ENCODE assay signal across 29 mouse cellular contexts in genomic region chr3:116889358-116889757, GRCm38 (mm10). TPM values are rescaled to one million over a fixed set of nuclear protein-coding genes. Genes with fewer than 3 reads are reported as not detected.
DNase-seq lines count a peak whose midpoint lies in the region; ATAC-seq lines count a peak whose summit lies in the region.
"Had no signal": no experiment of that assay in that cellular context is flagged by ENCODE, and none has a peak within 500 bp of the region (broad histone marks: within the 10 kb centered on the region; RNA-seq: fewer than 3 reads in every experiment).

No protein-coding gene starts in this region.

- no peak overlapping the region for H3K9ac ChIP-seq in heart, embryonic 15.5 days
- H3K9ac ChIP-seq: embryonic facial prominence, embryonic 13.5 days; embryonic facial prominence, embryonic 15.5 days; forebrain, embryonic 12.5 days had no signal

- no peaks in the 10 kb centered on the region for H3K27me3 ChIP-seq in heart, embryonic 15.5 days
- H3K27me3 ChIP-seq: CH12.LX; embryonic facial prominence, embryonic 13.5 days; embryonic facial prominence, embryonic 15.5 days; forebrain, embryonic 12.5 days; Patski had no signal

- no peak overlapping the region for H3K4me3 ChIP-seq in heart, embryonic 15.5 days
- H3K4me3 ChIP-seq: embryonic facial prominence, embryonic 13.5 days; embryonic facial prominence, embryonic 15.5 days; erythroblast, embryonic 14.5 days; forebrain, embryonic 10.5 days; forebrain, embryonic 12.5 days had no signal

- 70% methylated on average over 7 of the region's 7 CpGs for whole genome bisulfite sequencing in heart, embryonic 15.5 days

- DNase-seq in frontal cortex, postnatal 25 days (ENCODE audit: low spot score in 2 of 2): no peak
- DNase-seq in heart, postnatal 36 days: no peak
- peak; percentile 7 for DNase-seq in right cerebral cortex, postnatal 14 days
- no peak for DNase-seq in right cerebral cortex, postnatal 25 days
- DNase-seq: adrenal gland, adult 8-10 months; adrenal gland, postnatal 14 days; adrenal gland, postnatal 36 days; B cell, adult 2 months; cerebellum, adult 11 months; cerebellum, adult 18-20 months; cerebellum, adult 8-10 months; cerebellum, adult 9-11 months; cerebellum, postnatal 14 days; cerebellum, postnatal 36 days; embryo, embryonic 11 days had no signal

- intact Hi-C loops in heart, postnatal 36 days (cut with DNase I): no loop called here

- H3K9me3 ChIP-seq in heart, embryonic 15.5 days (replicated peaks): no peaks in the 10 kb centered on the region
- H3K9me3 ChIP-seq: embryonic facial prominence, embryonic 13.5 days; embryonic facial prominence, embryonic 15.5 days; forebrain, embryonic 10.5 days; forebrain, embryonic 12.5 days; G1E had no signal

- H3K36me3 ChIP-seq in heart, embryonic 15.5 days: no peaks in the 10 kb centered on the region
- H3K36me3 ChIP-seq: embryonic facial prominence, embryonic 13.5 days; embryonic facial prominence, embryonic 15.5 days; forebrain, embryonic 12.5 days had no signal

- peak; percentile 83 for ATAC-seq in frontal cortex, adult (ENCODE audit: low TSS enrichment)
- peak; percentile 62; the same call in 1 of the 2 replicates for ATAC-seq in heart, embryonic 15.5 days (replicated peaks; ENCODE audit: insufficient number of reproducible peaks, insufficient read depth, low FRiP score, low read depth)
- ATAC-seq: activated CD4-positive, CD25-positive, alpha-beta regulatory T cell, adult 4 months; CD4-positive, CD25-positive, alpha-beta regulatory T cell, adult 4 months; forebrain, embryonic 14.5 days; forebrain, embryonic 16.5 days; Patski had no signal

- no peaks in the 10 kb centered on the region for H3K4me1 ChIP-seq in heart, embryonic 15.5 days (replicated peaks)
- H3K4me1 ChIP-seq: embryonic facial prominence, embryonic 13.5 days; embryonic facial prominence, embryonic 15.5 days had no signal

- no peak overlapping the region for H3K27ac ChIP-seq in heart, embryonic 15.5 days
- H3K27ac ChIP-seq: embryonic facial prominence, embryonic 13.5 days; embryonic facial prominence, embryonic 15.5 days; forebrain, embryonic 10.5 days; forebrain, embryonic 12.5 days had no signal

- no peak overlapping the region for H3K4me2 ChIP-seq in heart, embryonic 15.5 days
- H3K4me2 ChIP-seq: embryonic facial prominence, embryonic 13.5 days; embryonic facial prominence, embryonic 15.5 days; forebrain, embryonic 12.5 days had no signal

RNA-seq across cellular contexts. Expression of gene Frrs1, which starts 30.1 kb away (rescaled TPM):
- 14.8 and 18.6 TPM in 2 replicates for polyA plus RNA-seq in heart, embryonic 15.5 days (2015; fragmentation: Nextera tagmentation; extraction: Ambion mirVana)
- 1 to 10 TPM; 2.7 to 5.0 TPM for total RNA-seq in heart, postnatal 36 days (2021)
